Mouse (Mus musculus) limb, embryonic 11.5 days (tissue): ENCODE results near the gene Unc5c. TPM values are rescaled to one million over a fixed set of nuclear protein-coding genes. Genes with fewer than 3 reads are reported as not detected.

ENCODE experiments used
- ATAC-seq: fragments of 200-750 bp; cut with Nextera tagmentation; 2 replicates; pipeline ENCODE4 v1.8.0; 2017; ENCODE audit warnings: low read depth; ENCODE audit not compliant: insufficient number of reproducible peaks, low FRiP score, low TSS enrichment
- DNase-seq: peaks from one replicate; pipeline ENCODE4 v3.0.0-alpha.2; 2015; ENCODE audit warnings: low spot score
- H3K27ac ChIP-seq: fragments of 300-500 bp; sonication (generic); replicated peaks from 2 replicates; pipeline ENCODE4 v1.5.1; 2014; ENCODE audit warnings: low read depth, mild to moderate bottlenecking, low read length
- H3K27me3 ChIP-seq: fragments of 300-500 bp; sonication (generic); 2 replicates; pipeline ENCODE4 v1.6.1; 2014; ENCODE audit warnings: mild to moderate bottlenecking, low read length, mixed read lengths; ENCODE audit not compliant: control insufficient read depth, insufficient read depth
- H3K36me3 ChIP-seq: fragments of 300-500 bp; sonication (generic); 2 replicates; pipeline ENCODE4 v1.6.1; 2014; ENCODE audit warnings: mild to moderate bottlenecking, low read length, moderate library complexity, mixed read lengths; ENCODE audit not compliant: control insufficient read depth, insufficient read depth
- H3K4me1 ChIP-seq: fragments of 300-500 bp; sonication (generic); 2 replicates; pipeline ENCODE4 v1.6.1; 2014; ENCODE audit warnings: low read length, mixed read lengths; ENCODE audit not compliant: control insufficient read depth, insufficient read depth
- H3K4me2 ChIP-seq: fragments of 300-500 bp; sonication (generic); 2 replicates; pipeline ENCODE4 v1.6.1; 2014; ENCODE audit warnings: low read depth, mild to moderate bottlenecking, moderate library complexity; ENCODE audit not compliant: severe bottlenecking
- H3K4me3 ChIP-seq: fragments of 300-500 bp; sonication (generic); 2 replicates; pipeline ENCODE4 v1.5.1; 2014; ENCODE audit warnings: low read depth, low read length
- H3K9ac ChIP-seq: fragments of 300-500 bp; sonication (generic); 2 replicates; pipeline ENCODE4 v1.6.1; 2014; ENCODE audit warnings: mild to moderate bottlenecking, low read length
- H3K9me3 ChIP-seq: fragments of 300-500 bp; sonication (generic); 2 replicates; pipeline ENCODE4 v1.6.1; 2016; ENCODE audit warnings: low read length; ENCODE audit not compliant: control insufficient read depth
- WGBS: fragments of 180-500 bp; shearing (Covaris S2); extraction: QIAGEN DNeasy Blood & Tissue Kit; methylation state at CpG from one replicate; pipeline ENCODE4 v1.1.7; 2014; 5-methylcytosine and 5-hydroxymethylcytosine counted together
- polyA plus RNA-seq: library from polyadenylated mRNA; unstranded; fragments of >200 nt; fragmentation: Nextera tagmentation; extraction: Ambion mirVana; gene quantifications from 2 replicates; pipeline ENCODE4 v1.2.1, GENCODE M21; 2014

The Unc5c gene
- polyA plus RNA-seq, 1 experiment from 2014 or later, result 17.2 TPM

DNA sequence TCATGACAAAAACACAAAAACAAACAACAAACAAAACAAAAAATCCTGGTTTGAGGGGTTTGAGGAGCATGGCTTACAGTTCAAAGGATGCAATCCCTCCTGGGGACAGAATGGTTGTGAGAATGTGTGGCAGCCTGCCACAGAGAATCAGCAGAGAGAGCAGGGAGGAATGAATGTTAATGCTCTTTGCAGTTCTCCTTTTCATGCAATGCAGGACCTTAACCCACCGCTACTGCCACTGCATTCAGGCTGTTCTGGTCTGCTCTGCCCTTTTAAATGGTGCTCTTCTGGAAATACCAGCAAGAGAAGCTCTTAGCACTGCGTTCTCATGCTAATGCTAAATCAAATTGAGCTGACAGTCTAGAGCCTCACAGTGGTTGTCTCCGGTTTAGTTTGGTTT is 130.1 kb downstream of the Unc5c start:
- Histone ChIP-seq H3K4me3 (no peak overlapping the region), H3K4me1 (no peaks in the 10 kb centered on the region; the same call in 1 of the 2 replicates), H3K9ac (no peak overlapping the region), H3K36me3 (no peaks in the 10 kb centered on the region), H3K27ac (no peak overlapping the region), H3K27me3 (no peaks in the 10 kb centered on the region), H3K9me3 (no peaks in the 10 kb centered on the region), H3K4me2 (no peak overlapping the region)
- DNase-seq, result no peak
- no peak for ATAC-seq
- WGBS, result 38% methylated on average over 3 of the region's 3 CpGs

- no peak for ATAC-seq
- H3K27me3 ChIP-seq, result no peaks in the 10 kb centered on the region
- H3K27ac ChIP-seq, result no peak overlapping the region
- peaks cover 5% of the 10 kb centered on the region; the same call in 1 of the 2 replicates for H3K4me1 ChIP-seq
- no peak overlapping the region for H3K9ac ChIP-seq
- no peak overlapping the region for H3K4me2 ChIP-seq
- no peaks in the 10 kb centered on the region for H3K36me3 ChIP-seq
- no peak overlapping the region for H3K4me3 ChIP-seq
- WGBS, result 81% methylated on average over 3 of the region's 3 CpGs
- H3K9me3 ChIP-seq, result no peaks in the 10 kb centered on the region
- DNase-seq, result no peak
Measured at GRCm38 (mm10) chr3:141596461-141596860, 131.4 kb downstream of the Unc5c start.

DNA sequence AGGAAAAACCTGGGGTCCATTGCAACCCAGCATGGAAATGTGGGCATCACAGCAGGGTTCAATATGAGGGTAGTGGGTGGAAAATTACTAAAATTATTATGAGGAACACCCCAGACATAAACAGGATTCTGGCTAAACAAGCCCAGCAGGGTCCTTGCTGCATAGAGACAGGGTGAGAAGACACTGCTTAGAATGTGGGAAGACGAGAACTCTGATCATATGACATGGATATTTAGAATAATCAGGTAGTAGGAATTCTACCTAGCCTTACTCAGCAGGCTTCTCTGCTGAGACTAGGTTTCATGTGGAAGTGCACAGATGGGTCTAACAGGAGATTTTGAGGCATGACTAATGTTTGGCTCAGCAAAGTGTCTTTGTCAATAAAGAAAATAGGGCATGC is 131.9 kb downstream of the Unc5c start:
- Histone ChIP-seq H3K36me3 (no peaks in the 10 kb centered on the region), H3K9me3 (no peaks in the 10 kb centered on the region), H3K27me3 (no peaks in the 10 kb centered on the region), H3K9ac (no peak overlapping the region), H3K4me1 (peaks cover 5% of the 10 kb centered on the region; the same call in 1 of the 2 replicates), H3K4me3 (no peak overlapping the region), H3K27ac (no peak overlapping the region), H3K4me2 (no peak overlapping the region)
- WGBS, result 88% methylated on average over 1 of the region's 1 CpGs
- DNase-seq (no peak), ATAC-seq (no peak)

- no peak overlapping the region for H3K4me2 ChIP-seq
- no peak overlapping the region for H3K27ac ChIP-seq
- ATAC-seq (no peak), DNase-seq (no peak)
- H3K36me3 ChIP-seq, result no peaks in the 10 kb centered on the region
- H3K4me3 ChIP-seq, result no peak overlapping the region
- whole genome bisulfite sequencing, result 87% methylated on average over 2 of the region's 2 CpGs
- no peaks in the 10 kb centered on the region for H3K27me3 ChIP-seq
- H3K9ac ChIP-seq, result no peak overlapping the region
- H3K4me1 ChIP-seq, result peaks cover 5% of the 10 kb centered on the region; the same call in 1 of the 2 replicates
- H3K9me3 ChIP-seq, result no peaks in the 10 kb centered on the region
Measured at GRCm38 (mm10) chr3:141597974-141598373, 133.0 kb downstream of the Unc5c start.

- ATAC-seq, result no peak
- WGBS, result 89% methylated on average over 2 of the region's 2 CpGs
Measured at GRCm38 (mm10) chr3:141598936-141599335, 133.9 kb downstream of the Unc5c start.

GRCm38 (mm10) chr3:141601072-141601549 is 136.1 kb downstream of the Unc5c start:
- no peak overlapping the region for H3K4me3 ChIP-seq
- H3K4me2 ChIP-seq, result no peak overlapping the region
- no peak overlapping the region for H3K9ac ChIP-seq
- WGBS, result 11% methylated on average over 6 of the region's 6 CpGs
- ATAC-seq (no peak), DNase-seq (no peak)
- no peaks in the 10 kb centered on the region for H3K27me3 ChIP-seq
- no peaks in the 10 kb centered on the region for H3K9me3 ChIP-seq
- no peak overlapping the region for H3K27ac ChIP-seq
- peaks cover 5% of the 10 kb centered on the region; the same call in 1 of the 2 replicates for H3K4me1 ChIP-seq
- no peaks in the 10 kb centered on the region for H3K36me3 ChIP-seq

More at GRCm38 (mm10) chr3:141598936-141599335, 133.9 kb downstream of the Unc5c start:
- no peak for DNase-seq
- Histone ChIP-seq H3K9me3 (no peaks in the 10 kb centered on the region), H3K27me3 (no peaks in the 10 kb centered on the region), H3K4me2 (no peak overlapping the region), H3K4me3 (no peak overlapping the region), H3K4me1 (peaks cover 5% of the 10 kb centered on the region; the same call in 1 of the 2 replicates), H3K27ac (no peak overlapping the region), H3K9ac (no peak overlapping the region), H3K36me3 (no peaks in the 10 kb centered on the region)

DNA sequence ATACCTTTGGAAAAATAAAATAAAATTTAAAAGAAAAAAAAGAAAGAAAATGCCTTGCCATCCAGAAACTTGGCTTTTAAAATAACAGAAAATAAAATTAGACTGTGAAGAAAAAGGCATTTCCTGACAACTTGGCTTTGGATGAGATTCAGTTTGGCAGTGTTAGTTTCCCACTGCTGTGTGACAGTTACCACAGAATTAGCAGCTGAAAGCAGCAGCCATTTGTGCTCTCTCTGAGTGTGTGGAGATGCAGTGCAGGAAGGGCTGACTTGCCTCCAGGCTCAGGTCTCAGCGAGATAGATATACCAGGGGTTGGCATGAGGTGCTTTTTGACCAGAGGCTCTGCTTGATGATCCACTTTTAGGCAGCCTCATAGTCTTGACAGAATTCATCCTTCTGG is 151.7 kb downstream of the Unc5c start:
- ATAC-seq (no peak), DNase-seq (no peak)
- H3K9me3 ChIP-seq, result no peaks in the 10 kb centered on the region
- WGBS, result 41% methylated on average over 1 of the region's 1 CpGs
- no peak overlapping the region for H3K4me3 ChIP-seq
- no peaks in the 10 kb centered on the region for H3K27me3 ChIP-seq
- no peak overlapping the region for H3K9ac ChIP-seq
- H3K4me2 ChIP-seq, result no peak overlapping the region
- no peaks in the 10 kb centered on the region for H3K4me1 ChIP-seq
- no peaks in the 10 kb centered on the region for H3K36me3 ChIP-seq
- no peak overlapping the region for H3K27ac ChIP-seq

DNA sequence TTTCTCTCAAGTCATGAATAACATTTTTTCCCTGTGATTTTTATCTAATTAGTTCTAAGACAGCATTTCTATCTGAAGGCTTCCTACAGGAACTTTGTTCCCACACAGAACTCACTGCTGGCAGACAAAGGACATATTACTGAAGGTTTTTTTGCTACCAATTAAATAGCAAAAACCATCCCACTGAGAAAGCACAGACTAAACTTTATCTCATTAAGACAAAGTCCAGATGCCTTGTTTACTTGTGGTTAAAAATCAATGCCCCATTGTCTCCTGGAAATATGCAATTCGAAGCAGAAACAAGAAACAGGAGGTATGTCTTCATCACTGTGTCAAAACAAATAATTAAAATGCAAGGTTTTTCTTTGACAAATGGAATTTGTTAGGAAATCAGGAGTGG is 153.7 kb downstream of the Unc5c start:
- Histone ChIP-seq H3K9me3 (no peaks in the 10 kb centered on the region), H3K4me3 (no peak overlapping the region), H3K4me1 (no peaks in the 10 kb centered on the region), H3K4me2 (no peak overlapping the region), H3K9ac (no peak overlapping the region), H3K27me3 (no peaks in the 10 kb centered on the region), H3K36me3 (no peaks in the 10 kb centered on the region), H3K27ac (no peak overlapping the region)
- DNase-seq, result no peak
- 66% methylated on average over 1 of the region's 1 CpGs for WGBS
- no peak for ATAC-seq

- DNase-seq (no peak), ATAC-seq (no peak)
- 81% methylated on average over 1 of the region's 1 CpGs for WGBS
- Histone ChIP-seq H3K4me3 (no peak overlapping the region), H3K4me2 (no peak overlapping the region), H3K36me3 (no peaks in the 10 kb centered on the region), H3K27me3 (no peaks in the 10 kb centered on the region), H3K9ac (no peak overlapping the region), H3K27ac (no peak overlapping the region), H3K9me3 (no peaks in the 10 kb centered on the region), H3K4me1 (no peaks in the 10 kb centered on the region)
Measured at GRCm38 (mm10) chr3:141621496-141621895, 156.5 kb downstream of the Unc5c start.
